8 mouse cellular contexts compared by ENCODE assay signal in the genomic region with DNA sequence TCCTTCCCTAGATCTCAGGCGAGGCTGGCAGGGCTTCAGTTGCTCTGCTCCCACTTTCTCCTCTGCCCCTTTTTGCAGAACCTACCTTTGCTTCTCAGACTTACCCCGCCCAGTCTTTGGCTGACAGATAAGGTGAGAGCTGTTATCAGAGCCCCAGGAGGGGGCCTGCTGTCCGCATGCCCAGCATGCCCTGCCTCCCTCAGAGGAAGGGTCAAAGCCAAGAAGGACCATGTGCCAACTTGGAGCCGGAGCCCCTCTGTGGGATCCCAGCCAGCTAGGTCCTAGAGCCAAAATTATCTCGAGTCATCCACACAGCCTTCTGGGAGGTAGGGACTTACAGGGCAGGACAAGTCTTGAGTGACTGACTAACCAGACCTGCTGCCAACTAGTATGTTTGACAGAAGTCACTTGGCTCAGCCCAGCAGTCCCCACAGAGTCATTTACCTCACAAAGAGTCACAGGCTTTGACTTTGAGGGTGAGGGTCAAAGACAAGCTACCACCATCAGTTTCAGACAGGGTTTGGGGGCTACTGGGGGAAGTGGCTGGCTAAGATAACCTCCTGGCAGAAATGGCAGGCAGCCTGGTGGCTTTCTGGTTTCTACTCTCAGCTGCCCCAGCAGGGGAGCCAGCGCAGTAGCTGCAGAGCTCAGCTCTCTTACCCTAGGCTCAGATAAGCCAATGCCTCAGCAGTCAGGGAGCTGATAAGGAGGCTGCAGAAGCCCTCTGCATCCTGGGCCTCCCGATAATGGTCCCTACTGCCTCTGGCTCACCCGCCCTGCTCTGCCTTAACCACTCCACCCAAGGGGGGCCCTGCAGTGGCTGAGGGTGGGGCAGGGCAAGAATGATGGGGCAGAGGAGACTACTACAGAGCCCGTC. TPM values are rescaled to one million over a fixed set of nuclear protein-coding genes. Genes with fewer than 3 reads are reported as not detected.
DNase-seq lines count a peak whose midpoint lies in the region; ATAC-seq and TF ChIP-seq lines count a peak whose summit lies in the region.

No protein-coding gene starts in this region.

- no peaks in the 10 kb centered on the region for H3K9me3 ChIP-seq in heart, embryonic 14.5 days (ENCODE audit: control insufficient read depth, low read length)
- no peaks in the 10 kb centered on the region for H3K9me3 ChIP-seq in liver, embryonic 14.5 days (ENCODE audit: control insufficient read depth, low read length)
- H3K9me3 ChIP-seq in stomach, postnatal 0 days (ENCODE audit: control insufficient read depth, low read length): no peaks in the 10 kb centered on the region

- no peaks in the 10 kb centered on the region for H3K36me3 ChIP-seq in heart, embryonic 14.5 days (ENCODE audit: control insufficient read depth, insufficient read depth, low read length)
- no peaks in the 10 kb centered on the region for H3K36me3 ChIP-seq in liver, embryonic 14.5 days (replicated peaks; ENCODE audit: control insufficient read depth, insufficient read depth, low read depth)
- no peaks in the 10 kb centered on the region for H3K36me3 ChIP-seq in stomach, postnatal 0 days (ENCODE audit: control insufficient read depth, insufficient read depth, low read length)

- peak; percentile 85 for DNase-seq in left cerebral cortex, postnatal 4 days
- no peak for DNase-seq in left cerebral cortex, postnatal 14 days (ENCODE audit: low spot score in 2 of 2)
- DNase-seq in c-Kit-positive CD71-positive TER-119-negative erythroid progenitor cells, embryonic 14.5 days (ENCODE audit: low read depth): peak; percentile 90
- peak; percentile 98 for DNase-seq in liver, embryonic 14.5 days (ENCODE audit: low read depth in 3 of 3, low spot score in 3 of 3)
- DNase-seq in stomach, postnatal 0 days (ENCODE audit: low spot score): peak; percentile 71
- no peak for DNase-seq in right cerebral cortex, adult 18-20 months
- DNase-seq in lung, postnatal 14 days: no peak

- 11% methylated on average over 9 of the region's 9 CpGs for WGBS in heart, embryonic 14.5 days
- 11% methylated on average over 9 of the region's 9 CpGs for WGBS in liver, embryonic 14.5 days (ENCODE audit: insufficient replicate concordance)
- WGBS in stomach, postnatal 0 days: 42% methylated on average over 9 of the region's 9 CpGs

- H3K4me3 ChIP-seq in heart, embryonic 14.5 days (ENCODE audit: control insufficient read depth in 1 of 2, insufficient read depth in 1 of 2, low read depth in 1 of 2, low read length in 2 of 2): no peak overlapping the region
- H3K4me3 ChIP-seq in liver, embryonic 14.5 days (ENCODE audit: insufficient read depth in 1 of 2, low read depth in 2 of 2, low read length in 2 of 2): peak overlapping the region; percentile 49 to 59
- no peak overlapping the region for H3K4me3 ChIP-seq in stomach, postnatal 0 days (ENCODE audit: low read depth, low read length)

- H3K9ac ChIP-seq in heart, embryonic 14.5 days (ENCODE audit: low read length): 0 out of 2 replicates have a peak overlapping the region, but pooled peaks have one; percentile 27
- H3K9ac ChIP-seq in liver, embryonic 14.5 days (replicated peaks): peak overlapping the region; percentile 87
- H3K9ac ChIP-seq in stomach, postnatal 0 days (ENCODE audit: low read length): no peak overlapping the region

- TF ChIP-seq CTCF in liver, embryonic 14.5 days (IDR thresholded peaks at IDR 0.05; ENCODE audit: low read depth): peak; percentile 87
- peak; percentile 43 for TF ChIP-seq CTCF in stomach, postnatal 0 days (IDR thresholded peaks at IDR 0.05; ENCODE audit: low read depth)

- TF ChIP-seq EP300 in liver, embryonic 14.5 days (IDR thresholded peaks at IDR 0.05; ENCODE audit: low read depth): peak; percentile 99
- no peak for TF ChIP-seq EP300 in stomach, postnatal 0 days (optimal IDR thresholded peaks at IDR 0.05)

- peak; percentile 79 for ATAC-seq in heart, embryonic 14.5 days (ENCODE audit: insufficient number of reproducible peaks, insufficient read depth, low FRiP score, low read depth)
- ATAC-seq in liver, embryonic 14.5 days (ENCODE audit: insufficient read depth): peak; percentile 89
- ATAC-seq in stomach, postnatal 0 days (ENCODE audit: low FRiP score, low TSS enrichment): peak; percentile 76

- H3K27ac ChIP-seq in heart, embryonic 14.5 days (replicated peaks in 1 of 2; ENCODE audit: control insufficient read depth in 1 of 2, insufficient read depth in 1 of 2, low read depth in 2 of 2, low read length in 2 of 2): peak overlapping the region; percentile 86 to 90
- H3K27ac ChIP-seq in liver, embryonic 14.5 days: peak overlapping the region; percentile 100
- H3K27ac ChIP-seq in stomach, postnatal 0 days (replicated peaks): peak overlapping the region; percentile 53

- H3K4me1 ChIP-seq in heart, embryonic 14.5 days (ENCODE audit: control insufficient read depth in 2 of 2, insufficient read depth in 2 of 2, low read length in 2 of 2): peaks cover 30 to 39% of the 10 kb centered on the region in 2 experiments
- peaks cover 68 to 69% of the 10 kb centered on the region in 2 experiments for H3K4me1 ChIP-seq in liver, embryonic 14.5 days (replicated peaks; ENCODE audit: control insufficient read depth in 2 of 2, insufficient read depth in 2 of 2, low read length in 1 of 2)
- H3K4me1 ChIP-seq in stomach, postnatal 0 days (replicated peaks; ENCODE audit: control insufficient read depth, insufficient read depth): no peaks in the 10 kb centered on the region

- intact Hi-C loops in left cerebral cortex, postnatal 4 days (cut with DNase I): loop anchor here (5.0 kb wide), 1 partner anchor 103 kb away; no protein-coding TSS in a partner anchor
- intact Hi-C loops in left cerebral cortex, postnatal 14 days (cut with DNase I): loop anchor here (5.0 kb wide), 1 partner anchor 178 kb away; no protein-coding TSS in a partner anchor

- H3K4me2 ChIP-seq in heart, embryonic 14.5 days (ENCODE audit: low read length): peak overlapping the region; percentile 8
- peak overlapping the region; percentile 96 for H3K4me2 ChIP-seq in liver, embryonic 14.5 days (ENCODE audit: low read depth)
- no peak overlapping the region for H3K4me2 ChIP-seq in stomach, postnatal 0 days (replicated peaks; ENCODE audit: low read depth)

- 0 out of 2 replicates have a peak, but pooled peaks cover 3% of the 10 kb centered on the region for H3K27me3 ChIP-seq in heart, embryonic 14.5 days (ENCODE audit: control insufficient read depth, insufficient read depth, low read length)
- H3K27me3 ChIP-seq in liver, embryonic 14.5 days (ENCODE audit: control insufficient read depth, insufficient read depth, low read length): no peaks in the 10 kb centered on the region
- no peaks in the 10 kb centered on the region for H3K27me3 ChIP-seq in stomach, postnatal 0 days (ENCODE audit: control insufficient read depth, insufficient read depth, low read length)

RNA-seq across cellular contexts. Expression of gene Zdhhc19, which starts 13.2 kb away (rescaled TPM):
- total RNA-seq in left cerebral cortex, postnatal 4 days (2021): not detected
- not detected for total RNA-seq in left cerebral cortex, postnatal 14 days (2021)
- not detected in 2 replicates for polyA plus RNA-seq in heart, embryonic 14.5 days (2014; fragmentation: Nextera tagmentation; extraction: Ambion mirVana)
- not detected in 2 replicates for polyA plus RNA-seq in liver, embryonic 14.5 days (2012; rRNA removed)
- not detected in 2 replicates for polyA plus RNA-seq in liver, embryonic 14.5 days (2014; fragmentation: Nextera tagmentation; extraction: Ambion mirVana)
- polyA plus RNA-seq in stomach, postnatal 0 days (2015; fragmentation: Nextera tagmentation; extraction: Ambion mirVana): not detected in 2 replicates

RNA-seq across cellular contexts. Expression of gene Slc51a, which starts 21.6 kb away (rescaled TPM):
- not detected for total RNA-seq in left cerebral cortex, postnatal 4 days (2021)
- not detected for total RNA-seq in left cerebral cortex, postnatal 14 days (2021)
- 1.1 and 1.4 TPM in 2 replicates for polyA plus RNA-seq in heart, embryonic 14.5 days (2014; fragmentation: Nextera tagmentation; extraction: Ambion mirVana)
- 0.16 and 0.25 TPM in 2 replicates for polyA plus RNA-seq in liver, embryonic 14.5 days (2012; rRNA removed)
- polyA plus RNA-seq in liver, embryonic 14.5 days (2014; fragmentation: Nextera tagmentation; extraction: Ambion mirVana): 1.1 and 1.2 TPM in 2 replicates
- polyA plus RNA-seq in stomach, postnatal 0 days (2015; fragmentation: Nextera tagmentation; extraction: Ambion mirVana): 2.7 and 3.1 TPM in 2 replicates

Comparison
In these comparisons a context has a peak if more than half of its experiments do, and no peak if none do; other contexts are left out.
1. DNase-seq: peak in left cerebral cortex, postnatal 4 days (single experiment), c-Kit-positive CD71-positive TER-119-negative erythroid progenitor cells, embryonic 14.5 days (single experiment), liver, embryonic 14.5 days (3 of 3) and stomach, postnatal 0 days (single experiment); none in left cerebral cortex, postnatal 14 days (0 of 2), right cerebral cortex, adult 18-20 months (single experiment) and lung, postnatal 14 days (single experiment).
2. H3K4me3 ChIP-seq: peak in liver, embryonic 14.5 days (2 of 2); none in heart, embryonic 14.5 days (0 of 2) and stomach, postnatal 0 days (single experiment).
3. Peak in every context shown above with its lines, with median percentiles within 50 percentile points of each other: ATAC-seq and H3K27ac ChIP-seq.